Mouse (Mus musculus): ENCODE data around the gene Rundc3a.

Rundc3a gene

GRCm38 (mm10) chr11:102447497-102447896, 54.3 kb downstream of the Rundc3a start, which contains the start of gene Fam171a2:
TSS of gene Fam171a2 (minus strand) at chr11:102447682.
- DNase-seq (ENCODE audit: low read depth, low spot score) = no peak

- DNase-seq (ENCODE audit: low read depth, low spot score) = no peak
These were observed 55.1 kb downstream of the Rundc3a start for GRCm38 (mm10) chr11:102448327-102448726.

GRCm38 (mm10) chr11:102449043-102450008, 56.1 kb downstream of the Rundc3a start:
- no peak for DNase-seq (ENCODE audit: low read depth, low spot score)

Measured in WW6 (cell line).